Mouse (Mus musculus): ENCODE measurements around the gene P4ha2. TPM values are rescaled to one million over a fixed set of nuclear protein-coding genes. Genes with fewer than 3 reads are reported as not detected.

P4ha2 gene
- polyA plus RNA-seq, 1 experiment: 23.4 TPM

DNA sequence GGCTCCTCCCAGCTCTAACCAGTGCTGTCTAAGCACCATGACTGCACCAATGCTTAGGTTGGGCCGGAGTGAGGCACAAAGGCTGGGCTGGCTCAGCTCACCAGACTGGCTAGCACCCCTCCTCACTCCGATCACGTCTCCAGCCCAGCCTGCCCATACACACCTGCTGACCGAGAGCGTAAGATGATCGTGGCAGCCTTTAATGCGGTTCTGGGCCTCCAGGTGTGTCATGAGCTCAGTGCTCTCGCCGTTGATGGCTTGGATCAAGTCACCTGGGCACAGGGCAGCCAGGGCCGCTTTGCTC lies 36.5 kb upstream of the P4ha2 start:
- H3K27me3 ChIP-seq (replicated peaks; ENCODE audit: control insufficient read depth, insufficient read depth, low read length): no peaks in the 10 kb centered on the region
- H3K4me3 ChIP-seq (ENCODE audit: insufficient read depth, low read depth, low read length): no peak overlapping the region
- H3K4me1 ChIP-seq (ENCODE audit: control insufficient read depth, insufficient read depth, low read length): 0 out of 2 replicates have a peak, but pooled peaks cover 4% of the 10 kb centered on the region
- 88% methylated on average over 10 of the region's 10 CpGs for WGBS
- H3K27ac ChIP-seq (ENCODE audit: insufficient read depth, low read depth, low read length): no peak overlapping the region
- H3K36me3 ChIP-seq (ENCODE audit: control insufficient read depth, insufficient read depth, low read length): no peaks in the 10 kb centered on the region
- no peak for DNase-seq
- TF ChIP-seq POLR2A (IDR thresholded peaks at IDR 0.05; ENCODE audit: low read depth, low read length) (no peak), CTCF (conservative IDR thresholded peaks at IDR 0.05; ENCODE audit: insufficient read depth, insufficient read length, low read depth, low read length) (no peak)

DNA sequence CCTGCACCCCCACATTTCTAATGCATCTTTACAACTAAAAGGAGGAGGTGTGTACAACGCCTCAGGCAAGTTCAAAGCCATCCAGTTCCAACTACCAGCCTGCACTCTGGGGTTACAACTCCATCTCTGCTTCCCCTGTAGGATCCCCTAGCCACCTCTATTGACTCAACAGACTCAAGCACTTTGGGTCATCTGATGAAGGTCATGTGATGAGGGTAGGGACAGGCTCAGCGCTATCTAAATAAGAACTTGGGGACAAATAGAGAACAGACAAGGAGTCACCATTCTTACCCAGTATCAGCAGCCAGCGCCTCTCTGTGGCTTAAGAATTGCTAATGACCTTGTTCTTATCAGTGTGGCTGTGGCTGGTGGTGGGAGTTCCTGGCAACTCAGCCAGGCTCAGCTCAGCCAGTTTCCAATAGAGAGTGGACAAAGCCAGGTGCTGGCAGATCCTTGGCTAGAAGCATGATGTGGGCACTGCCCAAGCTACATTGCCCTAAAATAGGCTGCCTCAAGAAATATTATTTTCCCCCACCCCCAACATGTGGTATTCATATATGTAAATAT lies 35.4 kb upstream of the P4ha2 start:
- Histone ChIP-seq H3K27ac (ENCODE audit: insufficient read depth, low read depth, low read length) (no peak overlapping the region), H3K4me3 (ENCODE audit: insufficient read depth, low read depth, low read length) (no peak overlapping the region), H3K27me3 (replicated peaks; ENCODE audit: control insufficient read depth, insufficient read depth, low read length) (no peaks in the 10 kb centered on the region), H3K36me3 (ENCODE audit: control insufficient read depth, insufficient read depth, low read length) (no peaks in the 10 kb centered on the region), H3K4me1 (ENCODE audit: control insufficient read depth, insufficient read depth, low read length) (0 out of 2 replicates have a peak, but pooled peaks cover 4% of the 10 kb centered on the region)
- TF ChIP-seq CTCF (conservative IDR thresholded peaks at IDR 0.05; ENCODE audit: insufficient read depth, insufficient read length, low read depth, low read length): no peak
- no peak for TF ChIP-seq POLR2A (IDR thresholded peaks at IDR 0.05; ENCODE audit: low read depth, low read length)
- 96% methylated on average over 3 of the region's 3 CpGs for WGBS
- no peak for DNase-seq

DNA sequence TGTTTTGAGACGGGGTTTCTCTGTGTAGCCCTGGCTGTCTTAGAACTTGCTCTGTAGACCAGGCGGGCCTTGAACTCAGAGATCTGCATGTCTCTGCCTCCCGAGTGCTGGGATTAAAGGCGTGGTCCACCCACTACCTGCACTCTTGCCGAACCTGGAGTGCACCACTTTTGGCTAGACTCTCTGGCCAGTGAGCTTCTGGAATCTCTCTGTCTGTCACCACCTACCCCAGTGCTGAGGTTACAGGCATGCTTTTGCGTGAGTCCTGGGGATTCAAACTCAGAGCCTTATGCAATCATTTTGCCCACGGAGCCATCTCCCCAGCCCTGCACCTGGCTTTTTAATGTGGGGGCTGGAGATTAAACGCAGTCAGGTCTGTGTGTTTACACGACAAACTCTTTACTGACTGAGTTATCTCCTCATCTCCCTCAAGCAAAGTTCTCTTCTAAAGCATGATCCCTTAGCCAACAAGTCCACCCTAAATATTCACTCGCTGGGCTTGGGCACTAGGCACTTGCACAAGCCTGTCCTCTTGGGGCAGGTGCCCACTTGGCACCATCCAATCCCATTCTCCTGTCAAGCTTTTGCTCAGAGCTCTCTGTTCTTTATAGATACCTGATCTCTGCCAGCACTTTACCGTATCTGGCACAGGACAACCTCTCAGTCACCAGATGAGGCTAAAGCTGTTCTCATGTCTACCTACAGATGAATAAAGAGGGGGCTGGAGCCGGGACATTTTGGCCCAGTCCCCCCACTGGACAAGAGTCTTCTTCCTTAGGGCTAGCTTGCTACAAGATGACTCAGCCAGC lies 34.6 kb upstream of the P4ha2 start:
- H3K4me1 ChIP-seq (ENCODE audit: control insufficient read depth, insufficient read depth, low read length): 0 out of 2 replicates have a peak, but pooled peaks cover 4% of the 10 kb centered on the region
- H3K4me3 ChIP-seq (ENCODE audit: insufficient read depth, low read depth, low read length): no peak overlapping the region
- H3K36me3 ChIP-seq (ENCODE audit: control insufficient read depth, insufficient read depth, low read length): no peaks in the 10 kb centered on the region
- H3K27ac ChIP-seq (ENCODE audit: insufficient read depth, low read depth, low read length): no peak overlapping the region
- TF ChIP-seq CTCF (conservative IDR thresholded peaks at IDR 0.05; ENCODE audit: insufficient read depth, insufficient read length, low read depth, low read length) (no peak), POLR2A (IDR thresholded peaks at IDR 0.05; ENCODE audit: low read depth, low read length) (no peak)
- 90% methylated on average over 12 of the region's 12 CpGs for WGBS
- no peaks in the 10 kb centered on the region for H3K27me3 ChIP-seq (replicated peaks; ENCODE audit: control insufficient read depth, insufficient read depth, low read length)
- DNase-seq: no peak

DNA sequence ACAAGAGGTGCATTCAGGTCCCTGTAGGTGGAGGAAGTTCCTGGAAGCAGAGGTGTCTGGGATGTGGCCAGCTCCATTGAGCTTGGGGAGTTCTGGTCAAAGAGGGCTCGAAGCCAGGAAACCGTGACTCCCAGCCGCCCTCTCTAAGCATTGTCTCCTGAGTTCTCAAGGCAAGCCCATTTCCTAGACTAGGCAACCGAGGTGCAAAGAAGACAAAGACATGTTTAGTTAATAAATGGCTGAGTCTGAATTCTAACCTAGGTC lies 34.0 kb upstream of the P4ha2 start:
- no peaks in the 10 kb centered on the region for H3K36me3 ChIP-seq (ENCODE audit: control insufficient read depth, insufficient read depth, low read length)
- WGBS: 58% methylated on average over 4 of the region's 4 CpGs
- H3K27me3 ChIP-seq (replicated peaks; ENCODE audit: control insufficient read depth, insufficient read depth, low read length): no peaks in the 10 kb centered on the region
- 0 out of 2 replicates have a peak, but pooled peaks cover 4% of the 10 kb centered on the region for H3K4me1 ChIP-seq (ENCODE audit: control insufficient read depth, insufficient read depth, low read length)
- no peak overlapping the region for H3K4me3 ChIP-seq (ENCODE audit: insufficient read depth, low read depth, low read length)
- TF ChIP-seq POLR2A (IDR thresholded peaks at IDR 0.05; ENCODE audit: low read depth, low read length) (no peak), CTCF (conservative IDR thresholded peaks at IDR 0.05; ENCODE audit: insufficient read depth, insufficient read length, low read depth, low read length) (no peak)
- no peak for DNase-seq
- H3K27ac ChIP-seq (ENCODE audit: insufficient read depth, low read depth, low read length): no peak overlapping the region

DNA sequence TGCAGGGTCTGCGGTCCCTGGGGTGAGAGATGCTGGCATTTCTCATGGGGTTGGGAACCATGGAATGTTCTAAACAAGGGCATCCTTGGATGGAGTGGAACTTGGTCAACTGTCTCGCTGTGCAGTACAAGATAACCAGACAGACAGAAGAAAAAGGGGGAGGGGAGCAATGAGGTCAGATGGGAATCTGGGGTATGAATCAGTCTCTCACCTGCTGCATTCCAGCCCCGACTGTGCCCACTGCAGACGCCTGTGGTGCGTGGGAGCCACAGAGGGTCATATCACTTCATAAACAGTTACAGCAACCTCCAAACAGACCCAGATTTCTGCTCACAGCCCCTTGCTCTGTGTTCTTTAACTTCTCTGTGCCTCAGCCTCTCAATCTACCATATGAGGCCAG lies 33.5 kb upstream of the P4ha2 start:
- Histone ChIP-seq H3K27ac (ENCODE audit: insufficient read depth, low read depth, low read length) (no peak overlapping the region), H3K36me3 (ENCODE audit: control insufficient read depth, insufficient read depth, low read length) (no peaks in the 10 kb centered on the region), H3K27me3 (replicated peaks; ENCODE audit: control insufficient read depth, insufficient read depth, low read length) (no peaks in the 10 kb centered on the region), H3K4me3 (ENCODE audit: insufficient read depth, low read depth, low read length) (no peak overlapping the region), H3K4me1 (ENCODE audit: control insufficient read depth, insufficient read depth, low read length) (0 out of 2 replicates have a peak, but pooled peaks cover 4% of the 10 kb centered on the region)
- no peak for DNase-seq
- 78% methylated on average over 5 of the region's 5 CpGs for WGBS
- no peak for TF ChIP-seq CTCF (conservative IDR thresholded peaks at IDR 0.05; ENCODE audit: insufficient read depth, insufficient read length, low read depth, low read length)
- TF ChIP-seq POLR2A (IDR thresholded peaks at IDR 0.05; ENCODE audit: low read depth, low read length): no peak

DNA sequence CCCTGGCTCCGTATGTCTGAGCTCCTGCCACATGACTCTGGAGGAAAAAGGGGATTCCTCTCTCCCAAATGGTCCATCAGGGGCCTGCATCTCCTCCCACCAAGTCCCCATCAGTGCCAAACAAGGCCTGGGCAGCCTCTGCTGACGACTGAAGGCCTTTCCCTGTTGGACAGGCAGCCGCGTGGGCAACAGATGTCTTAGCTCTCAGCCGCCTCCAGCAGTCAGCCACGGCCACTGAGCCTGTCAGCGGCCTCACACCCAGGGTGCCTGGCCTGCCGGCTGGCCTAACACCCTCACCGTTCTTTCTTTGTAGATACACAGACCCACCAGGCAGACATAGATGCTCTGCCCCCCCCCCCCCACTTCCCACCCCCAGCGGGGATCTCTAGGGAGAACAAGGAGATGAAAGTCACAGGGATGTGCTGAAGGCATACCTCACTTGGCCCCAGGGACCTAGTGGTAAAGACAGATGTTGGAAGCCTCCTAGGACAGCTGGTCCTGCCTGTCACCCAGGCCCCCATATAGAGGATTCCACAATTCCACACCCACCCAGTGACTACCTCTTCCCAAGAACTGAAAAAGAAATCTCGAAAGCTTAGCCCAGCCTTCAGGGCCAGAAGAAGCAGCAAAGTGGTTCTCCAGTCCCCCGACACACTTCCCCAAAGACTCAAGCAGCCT lies 32.4 kb upstream of the P4ha2 start:
- 68% methylated on average over 12 of the region's 12 CpGs for WGBS
- Histone ChIP-seq H3K36me3 (ENCODE audit: control insufficient read depth, insufficient read depth, low read length) (no peaks in the 10 kb centered on the region), H3K4me1 (ENCODE audit: control insufficient read depth, insufficient read depth, low read length) (0 out of 2 replicates have a peak, but pooled peaks cover 4% of the 10 kb centered on the region), H3K27ac (ENCODE audit: insufficient read depth, low read depth, low read length) (0 out of 2 replicates have a peak overlapping the region, but pooled peaks have one; percentile 7), H3K27me3 (replicated peaks; ENCODE audit: control insufficient read depth, insufficient read depth, low read length) (no peaks in the 10 kb centered on the region), H3K4me3 (ENCODE audit: insufficient read depth, low read depth, low read length) (peak overlapping the region; percentile 29; the same call in 1 of the 2 replicates)
- no peak for DNase-seq
- TF ChIP-seq POLR2A (IDR thresholded peaks at IDR 0.05; ENCODE audit: low read depth, low read length): no peak
- TF ChIP-seq CTCF (conservative IDR thresholded peaks at IDR 0.05; ENCODE audit: insufficient read depth, insufficient read length, low read depth, low read length): no peak

DNA sequence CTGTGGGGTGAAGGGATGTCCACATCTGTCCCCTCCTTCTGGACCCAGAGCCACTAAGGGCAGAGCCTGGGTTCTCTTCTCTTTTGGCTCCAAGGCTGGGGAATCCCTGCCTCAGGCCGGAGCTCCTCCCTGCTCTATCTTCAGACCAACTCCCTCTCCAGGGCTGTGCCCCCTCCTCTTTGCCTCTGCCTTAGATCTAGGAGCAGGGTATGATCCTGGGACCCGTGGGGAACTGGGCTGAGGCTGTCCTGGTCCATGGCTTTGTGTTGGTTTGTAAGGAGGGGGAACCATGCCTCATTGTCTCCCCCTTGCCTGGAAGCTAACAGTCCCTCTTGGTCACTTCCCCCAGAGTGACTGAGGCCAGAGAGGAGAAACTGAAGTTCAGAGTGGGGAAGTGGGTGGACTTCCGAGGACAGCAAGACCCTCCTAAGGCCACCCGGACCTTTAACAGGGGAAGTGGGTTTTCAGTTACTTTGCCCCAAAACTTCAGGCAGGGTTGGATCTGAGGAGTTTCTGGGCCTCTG lies 31.8 kb upstream of the P4ha2 start:
- DNase-seq: no peak
- peak overlapping the region; percentile 29; the same call in 1 of the 2 replicates for H3K4me3 ChIP-seq (ENCODE audit: insufficient read depth, low read depth, low read length)
- 0 out of 2 replicates have a peak, but pooled peaks cover 4% of the 10 kb centered on the region for H3K4me1 ChIP-seq (ENCODE audit: control insufficient read depth, insufficient read depth, low read length)
- H3K36me3 ChIP-seq (ENCODE audit: control insufficient read depth, insufficient read depth, low read length): no peaks in the 10 kb centered on the region
- peak overlapping the region; percentile 7; the same call in 1 of the 2 replicates for H3K27ac ChIP-seq (ENCODE audit: insufficient read depth, low read depth, low read length)
- H3K27me3 ChIP-seq (replicated peaks; ENCODE audit: control insufficient read depth, insufficient read depth, low read length): no peaks in the 10 kb centered on the region
- TF ChIP-seq POLR2A (IDR thresholded peaks at IDR 0.05; ENCODE audit: low read depth, low read length) (no peak), CTCF (conservative IDR thresholded peaks at IDR 0.05; ENCODE audit: insufficient read depth, insufficient read length, low read depth, low read length) (no peak)
- 63% methylated on average over 4 of the region's 4 CpGs for WGBS
